Mouse (Mus musculus): Measurements from ENCODE around the gene Kcnk16. TPM values are rescaled to one million over a fixed set of nuclear protein-coding genes. Genes with fewer than 3 reads are reported as not detected.

The Kcnk16 gene
- total RNA-seq, 2 experiments from 2014 or later: not detected

Other genes starting within 250 kb of the Kcnk16 start
- 1 to 10 TPM; 2.5 to 2.8 TPM for gene Saysd1, start 130.7 kb downstream of the Kcnk16 start, total RNA-seq (2021)
- 1 to 10 TPM; 1.1 to 1.4 TPM for gene Kcnk5, start 87.4 kb downstream of the Kcnk16 start, total RNA-seq (2021)
- gene Nudt13, start 25.5 kb upstream of the Kcnk16 start, total RNA-seq (2021): 10 to 100 TPM; 23.3 to 27.0 TPM
- gene Ecd, start 78.9 kb upstream of the Kcnk16 start, total RNA-seq (2021): 10 to 100 TPM; 31.4 to 31.8 TPM
- gene Fam149b, start 79.0 kb upstream of the Kcnk16 start, total RNA-seq (2021): 10 to 100 TPM; 33.9 to 34.6 TPM
- 10 to 100 TPM; 19.7 to 24.5 TPM for gene Dnajc9, start 119.7 kb upstream of the Kcnk16 start, total RNA-seq (2021)
- gene Mrps16, start 124.4 kb upstream of the Kcnk16 start, total RNA-seq (2021): 10 to 100 TPM; 71.5 to 72.4 TPM
- gene Cfap70, start 183.0 kb upstream of the Kcnk16 start, total RNA-seq (2021): under 1 TPM in 1 of 2 experiments, not detected in 1; 0.77 TPM
- gene Anxa7, start 210.9 kb upstream of the Kcnk16 start, total RNA-seq (2021): 10 to 100 TPM; 61.5 to 66.1 TPM
- under 1 TPM; 0.60 to 0.69 TPM for gene Mss51, start 227.7 kb upstream of the Kcnk16 start, total RNA-seq (2021)

All from heart, postnatal 10 days (tissue).